Mouse (Mus musculus): ENCODE measurements around the gene Gm4301.
"Not testable (repeated sequence)": the region's sequence is repeated elsewhere in the genome, so short reads cannot be mapped to it uniquely, and the experiment has no call there.

The Gm4301 gene

GRCm38 (mm10) chr10:100335376-100335775 lies at the start of gene Gm4301:
Gm4301 (plus strand) TSS chr10:100335676.
- DNase-seq (ENCODE audit: low read depth), result not testable (repeated sequence)

DNA sequence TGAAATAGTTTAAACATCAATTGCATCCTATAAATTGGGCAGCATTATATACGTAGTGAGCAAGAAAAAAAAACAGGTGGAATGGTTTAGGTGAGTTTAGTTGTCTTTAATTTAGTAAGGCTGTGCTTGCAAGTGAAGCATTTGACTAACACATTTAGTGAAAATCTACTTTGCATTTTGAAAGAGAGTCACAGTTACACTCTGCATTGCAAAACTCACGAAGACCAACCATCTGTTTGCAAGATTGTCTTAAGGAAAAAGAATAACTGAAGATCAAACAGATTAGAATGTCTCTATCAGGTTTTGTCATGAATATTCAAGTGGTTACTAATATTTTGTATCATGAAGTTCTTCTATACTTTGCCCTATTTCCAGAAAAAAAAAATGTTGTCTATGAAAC lies 39.4 kb upstream of the Gm4301 start:
- DNase-seq (ENCODE audit: low read depth), result no peak

DNA sequence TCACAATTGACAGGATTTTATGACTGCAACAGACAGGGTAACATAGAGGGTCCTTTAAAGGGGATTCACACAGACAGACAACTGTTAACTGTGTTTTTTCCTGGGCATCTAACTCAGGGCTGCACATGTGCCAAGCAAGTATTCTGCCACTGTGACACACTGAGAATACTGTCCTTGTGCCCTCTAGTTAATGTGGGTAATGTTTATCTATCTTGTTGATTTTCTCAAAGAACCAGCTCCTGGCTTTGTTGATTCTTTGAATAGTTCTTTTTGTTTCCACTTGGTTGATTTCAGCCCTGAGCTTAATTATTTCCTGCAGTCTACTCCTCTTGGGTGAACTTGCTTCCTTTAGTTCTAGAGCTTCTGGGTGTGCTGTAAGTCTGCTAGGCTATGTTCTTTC lies 35.4 kb upstream of the Gm4301 start:
- DNase-seq (ENCODE audit: low read depth), result not testable (repeated sequence)

GRCm38 (mm10) chr10:100340536-100340935 lies 5.1 kb downstream of the Gm4301 start, which contains the start of gene Gm4302:
Gm4302 (plus strand) TSS chr10:100340836.
- not testable (repeated sequence) for DNase-seq (ENCODE audit: low read depth)

DNA sequence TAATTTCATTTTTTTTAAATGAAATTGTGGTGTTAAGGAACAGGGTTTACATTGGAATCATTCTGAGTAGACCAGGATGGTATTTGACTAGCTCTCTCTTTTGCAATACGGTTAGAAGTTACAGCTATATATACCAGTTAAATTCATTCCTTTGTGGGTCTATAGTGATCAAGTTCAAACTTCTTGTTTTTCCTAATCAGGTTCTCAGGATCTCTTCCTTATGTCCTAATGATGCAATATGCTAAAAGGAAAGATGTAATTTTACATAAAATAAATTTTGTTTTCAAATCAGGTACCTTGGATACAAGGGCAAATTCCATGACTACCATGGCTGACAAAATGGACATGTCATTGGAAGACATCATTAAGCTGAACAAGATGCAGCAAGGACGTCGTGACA lies 10.2 kb downstream of the Gm4301 start, which contains the start of gene Gm4303:
Gm4303 (plus strand) TSS at position 301 of the 400 bp plus-strand sequence.
- DNase-seq (ENCODE audit: low read depth), result not testable (repeated sequence)

GRCm38 (mm10) chr10:100350793-100351192 lies 15.3 kb downstream of the Gm4301 start, which contains the start of gene Gm4305:
Gm4305 (plus strand) TSS chr10:100351093.
- not testable (repeated sequence) for DNase-seq (ENCODE audit: low read depth)

GRCm38 (mm10) chr10:100356841-100357240 lies 21.4 kb downstream of the Gm4301 start:
- not testable (repeated sequence) for DNase-seq (ENCODE audit: low read depth)

- not testable (repeated sequence) for DNase-seq (ENCODE audit: low read depth)
These were observed 25.6 kb downstream of the Gm4301 start, which contains the start of gene Gm4307 for GRCm38 (mm10) chr10:100361038-100361437. Gm4307 (plus strand) TSS chr10:100361338.

- DNase-seq (ENCODE audit: low read depth), result not testable (repeated sequence)
These were observed 47.0 kb downstream of the Gm4301 start, which contains the start of gene Gm4312 for GRCm38 (mm10) chr10:100382460-100382859. Gm4312 (minus strand) TSS chr10:100382560.
